Mouse (Mus musculus) telencephalon, adult 2 months (tissue): ENCODE measurements at regions not wholly inside any gene's neighbourhood (a gene's known extent, or its start where the extent isn't known, plus 50 kb on each side); places are given as distances from the start of the nearest gene placed in this dataset.
A peak's percentile ranks its signal among the peaks of the same experiment; 100 is the strongest.

Experiments
- DNase-seq: peaks from one replicate; pipeline ENCODE4 v3.0.0-alpha.2; 2011; ENCODE audit warnings: low read depth, low spot score

DNA sequence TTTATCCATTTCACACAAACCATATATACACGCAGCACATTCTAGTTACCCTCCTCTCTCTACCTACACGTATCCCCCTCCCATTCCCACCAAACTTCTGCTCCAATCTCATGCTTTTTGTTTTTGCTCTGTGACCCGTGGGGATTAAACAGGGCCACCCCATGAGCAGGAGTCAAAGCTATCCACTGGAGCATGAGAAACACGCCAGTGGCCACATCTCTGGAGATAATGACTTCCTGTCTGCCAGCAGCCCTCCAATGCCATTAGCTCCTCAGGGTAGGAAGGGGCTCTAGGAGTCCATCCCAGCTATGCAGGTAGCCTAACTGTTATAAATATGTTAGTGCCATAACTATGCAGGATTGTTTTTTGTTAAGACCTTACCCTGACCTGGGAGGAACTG is 141.9 kb upstream of the Grb10 start:
- DNase-seq, result no peak

DNA sequence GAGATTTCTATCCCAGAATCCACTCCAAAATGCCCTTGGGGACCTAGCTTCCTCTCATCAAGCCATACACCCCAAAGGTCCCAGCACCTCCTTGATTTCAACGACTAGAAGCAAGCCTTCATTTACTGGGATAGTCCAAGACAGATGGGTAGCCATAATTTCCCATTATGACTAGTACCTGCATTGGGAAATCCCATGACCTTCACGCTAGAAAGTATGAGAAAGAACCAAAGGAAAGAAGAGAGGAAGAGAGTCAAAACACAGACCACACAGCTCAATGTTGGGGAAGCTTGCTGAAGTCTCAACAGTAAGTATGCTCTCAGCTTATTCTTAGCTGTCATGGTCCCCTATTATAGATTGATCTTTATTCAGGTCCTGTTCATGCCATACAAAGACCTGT is 133.9 kb upstream of the Grb10 start:
- no peak for DNase-seq

DNA sequence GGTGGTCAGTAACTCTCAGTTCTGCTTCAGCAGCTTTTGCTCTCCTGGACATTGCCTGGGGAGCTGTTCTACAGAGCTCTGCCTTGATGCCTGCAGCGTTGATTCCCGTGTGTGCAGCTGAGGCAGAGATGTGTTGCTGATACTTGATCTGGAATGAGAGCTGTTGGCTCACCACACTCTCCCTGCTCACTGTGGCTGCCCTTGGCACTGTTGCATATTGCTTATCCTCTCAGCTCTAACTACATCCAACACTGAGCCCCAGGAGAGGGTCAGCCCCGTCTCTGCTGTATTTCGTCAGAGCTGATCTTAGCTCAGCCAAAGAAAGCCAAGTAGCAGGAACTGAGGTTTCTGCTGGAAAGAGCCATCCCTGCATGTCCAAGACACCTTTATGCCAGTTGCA is 132.8 kb upstream of the Grb10 start:
- DNase-seq, result no peak

- peak; percentile 16 for DNase-seq
These were observed 129.9 kb upstream of the Grb10 start for GRCm38 (mm10) chr11:12168432-12168831.
